Mouse (Mus musculus) gastrocnemius, adult 2 months (tissue): ENCODE results near the gene Fntb. TPM values are rescaled to one million over a fixed set of nuclear protein-coding genes. Genes with fewer than 3 reads are reported as not detected.
A peak's percentile ranks its signal among the peaks of the same experiment; 100 is the strongest.

Experiments
- DNase-seq: peaks from one replicate; pipeline ENCODE4 v3.0.0; 2022
- H3K27ac ChIP-seq: fragments of 200-600 bp; 2 replicates; pipeline ENCODE4 v1.8.1; 2022; ENCODE audit warnings: mild to moderate bottlenecking
- H3K4me3 ChIP-seq: fragments of 200-600 bp; 2 replicates; pipeline ENCODE4 v1.8.1; 2022; ENCODE audit warnings: mild to moderate bottlenecking, moderate library complexity
- CTCF ChIP-seq: fragments of 200-600 bp; IDR thresholded peaks from 2 replicates; pipeline ENCODE4 v1.8.1; 2022; ENCODE audit warnings: antibody characterized with exemption, mild to moderate bottlenecking, moderate library complexity
- intact Hi-C: fragments of 180-260 bp; cut with DNase I; formaldehyde crosslinking; loops from one replicate; pipeline ENCODE4 v1.15.1; 2025
- total RNA-seq, 2 experiments: library from RNA; stranded (reverse); gene quantifications; 2 replicates each; pipeline ENCODE4 v1.2.3; 2021

Gene Fntb
- total RNA-seq, 2 experiments from 2014 or later: 11.2 to 13.3 TPM

DNA sequence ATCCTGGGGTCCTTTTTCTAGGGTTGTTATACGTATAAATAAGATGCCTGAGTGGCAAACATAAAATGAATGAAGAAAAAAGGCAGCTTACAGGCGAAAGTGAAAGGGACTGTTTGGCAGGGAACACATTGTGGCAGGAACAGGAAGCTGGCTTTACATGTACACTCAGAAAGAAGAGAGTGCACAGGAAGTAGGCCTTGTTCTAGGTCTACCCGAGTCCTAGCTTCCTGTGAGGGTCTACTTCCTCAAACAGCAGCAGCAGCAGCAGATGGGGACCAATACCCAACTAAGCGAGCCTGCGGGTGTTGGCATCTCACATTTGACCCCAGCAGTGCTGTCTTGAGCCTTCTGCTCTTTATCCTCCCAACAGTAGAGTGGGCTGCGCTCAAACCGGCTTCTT is 121.4 kb downstream of the Fntb start:
- peak overlapping the region; percentile 73 for H3K27ac ChIP-seq
- intact Hi-C loops: loop anchor here (2.0 kb wide), 1 partner anchor 68 kb away; no protein-coding TSS in a partner anchor
- no peak overlapping the region for H3K4me3 ChIP-seq
- TF ChIP-seq CTCF: no peak
- no peak for DNase-seq

DNA sequence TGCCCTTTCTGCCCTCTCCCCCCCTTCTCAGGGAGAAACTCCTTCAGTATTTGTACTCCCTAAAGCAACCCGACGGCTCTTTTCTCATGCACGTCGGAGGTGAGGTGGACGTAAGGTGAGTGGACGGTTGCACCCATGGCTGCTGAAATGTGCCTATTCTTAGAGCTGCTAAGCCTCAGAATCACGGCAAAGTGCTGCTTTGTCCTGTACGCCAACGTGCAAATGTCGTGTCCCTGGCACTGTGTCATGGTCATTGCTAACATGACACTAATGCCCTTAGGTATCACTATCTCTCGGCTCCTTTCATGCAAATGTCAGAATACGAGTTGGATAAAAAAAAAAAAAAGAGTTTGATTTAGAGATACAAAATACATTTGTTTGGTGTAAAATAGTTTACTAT is 122.6 kb downstream of the Fntb start:
- peak overlapping the region; percentile 73 for H3K27ac ChIP-seq
- H3K4me3 ChIP-seq: no peak overlapping the region
- peak; percentile 71 for DNase-seq
- intact Hi-C loops: loop anchor here (2.0 kb wide), 1 partner anchor 67 kb away; no protein-coding TSS in a partner anchor
- TF ChIP-seq CTCF: no peak

DNA sequence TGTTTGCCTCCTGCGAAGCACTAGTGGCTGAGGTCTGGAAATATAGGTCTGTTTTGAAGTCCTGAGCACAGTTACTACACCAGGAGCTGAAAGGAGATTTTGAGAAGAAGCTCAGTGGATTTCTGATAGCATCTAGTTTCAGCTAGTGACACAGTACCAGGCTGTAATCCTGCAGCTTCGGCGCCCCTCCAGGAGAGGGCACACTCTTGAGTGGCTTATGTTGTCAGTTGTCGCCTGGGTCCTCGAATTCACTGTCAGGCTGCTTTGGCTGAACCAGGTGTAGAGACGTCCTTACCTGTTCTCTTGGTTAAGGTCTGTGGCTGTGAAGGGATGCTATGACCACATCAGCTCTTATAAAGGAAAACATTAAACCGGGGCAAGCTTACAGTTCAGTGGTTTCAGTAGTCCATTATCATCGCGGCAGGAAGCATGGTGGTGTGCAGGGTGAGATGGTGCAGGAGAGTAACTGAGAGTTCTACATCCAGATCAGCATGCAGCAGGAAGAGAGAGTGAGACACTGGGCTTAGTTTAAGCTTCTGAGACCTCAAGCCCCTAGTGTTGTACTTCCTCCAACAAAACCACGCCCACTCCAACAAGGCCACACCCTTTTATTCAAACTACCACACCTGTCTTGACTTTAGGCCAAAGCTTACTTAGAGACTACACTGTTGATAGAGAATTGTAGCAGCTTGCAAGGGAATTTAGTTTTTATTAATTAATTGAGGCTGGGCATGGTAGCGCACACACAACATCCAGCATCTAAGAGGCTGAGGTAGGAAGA is 124.2 kb downstream of the Fntb start:
- H3K27ac ChIP-seq: peak overlapping the region; percentile 16
- TF ChIP-seq CTCF: peak; percentile 28; the same call in 1 of the 2 replicates
- intact Hi-C loops: no loop called here
- H3K4me3 ChIP-seq: no peak overlapping the region
- DNase-seq: no peak

DNA sequence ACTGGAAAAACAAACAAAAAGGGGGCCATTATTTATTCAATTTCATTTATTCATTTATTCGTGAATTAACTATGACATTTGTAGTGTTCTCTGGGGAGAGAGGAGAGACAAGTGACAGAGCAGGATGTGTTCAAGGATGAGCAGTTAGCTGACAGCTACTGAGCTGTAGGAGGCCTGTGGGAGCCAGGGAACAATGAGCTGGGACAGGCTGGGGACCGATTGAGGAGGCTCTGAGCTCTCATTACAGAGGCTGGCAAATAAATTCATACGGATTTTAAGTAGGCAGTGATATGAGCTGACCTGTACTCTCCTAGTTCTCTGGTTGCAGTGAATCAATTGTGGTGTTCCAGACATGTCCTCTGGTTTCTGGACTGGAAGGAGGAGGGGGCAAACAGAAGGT is 125.8 kb downstream of the Fntb start:
- intact Hi-C loops: no loop called here
- no peak for DNase-seq
- no peak for TF ChIP-seq CTCF
- Histone ChIP-seq H3K27ac (peak overlapping the region; percentile 50), H3K4me3 (no peak overlapping the region)

DNA sequence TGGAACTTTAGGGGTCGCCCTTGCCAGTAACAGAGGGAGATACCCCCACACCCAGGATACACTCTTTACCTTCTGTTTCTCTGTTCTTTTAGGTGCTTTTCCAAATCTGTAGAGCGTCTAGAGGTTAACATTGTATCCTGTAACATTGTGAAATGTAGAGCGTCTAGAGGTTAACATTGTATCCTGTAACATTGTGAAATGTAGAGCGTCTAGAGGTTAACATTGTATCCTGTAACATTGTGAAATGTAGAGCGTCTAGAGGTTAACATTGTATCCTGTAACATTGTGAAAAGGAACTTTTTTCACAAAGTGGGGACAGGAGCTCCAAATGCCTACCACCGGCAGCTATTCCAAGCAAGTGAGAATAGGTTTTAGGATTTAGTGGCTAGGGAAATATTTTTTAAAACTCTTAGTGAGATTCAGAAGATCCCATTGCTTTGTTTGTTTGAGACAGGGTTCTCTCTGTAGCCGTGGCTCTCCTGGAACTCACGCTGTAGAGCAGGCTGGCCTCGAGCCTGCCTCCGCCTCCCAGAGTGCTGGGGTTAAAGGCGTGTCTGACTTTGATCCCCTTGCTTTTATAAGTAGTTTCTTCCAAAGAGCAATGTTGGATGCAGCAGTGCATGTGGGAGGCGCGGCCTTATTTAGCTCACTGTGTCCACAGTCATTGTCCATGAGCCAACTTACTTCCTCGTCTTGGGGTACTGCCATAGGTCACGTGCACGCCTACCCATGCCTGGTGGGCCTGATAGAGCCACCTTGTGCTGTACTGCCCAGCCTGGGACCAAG is 127.7 kb downstream of the Fntb start:
- intact Hi-C loops: no loop called here

DNA sequence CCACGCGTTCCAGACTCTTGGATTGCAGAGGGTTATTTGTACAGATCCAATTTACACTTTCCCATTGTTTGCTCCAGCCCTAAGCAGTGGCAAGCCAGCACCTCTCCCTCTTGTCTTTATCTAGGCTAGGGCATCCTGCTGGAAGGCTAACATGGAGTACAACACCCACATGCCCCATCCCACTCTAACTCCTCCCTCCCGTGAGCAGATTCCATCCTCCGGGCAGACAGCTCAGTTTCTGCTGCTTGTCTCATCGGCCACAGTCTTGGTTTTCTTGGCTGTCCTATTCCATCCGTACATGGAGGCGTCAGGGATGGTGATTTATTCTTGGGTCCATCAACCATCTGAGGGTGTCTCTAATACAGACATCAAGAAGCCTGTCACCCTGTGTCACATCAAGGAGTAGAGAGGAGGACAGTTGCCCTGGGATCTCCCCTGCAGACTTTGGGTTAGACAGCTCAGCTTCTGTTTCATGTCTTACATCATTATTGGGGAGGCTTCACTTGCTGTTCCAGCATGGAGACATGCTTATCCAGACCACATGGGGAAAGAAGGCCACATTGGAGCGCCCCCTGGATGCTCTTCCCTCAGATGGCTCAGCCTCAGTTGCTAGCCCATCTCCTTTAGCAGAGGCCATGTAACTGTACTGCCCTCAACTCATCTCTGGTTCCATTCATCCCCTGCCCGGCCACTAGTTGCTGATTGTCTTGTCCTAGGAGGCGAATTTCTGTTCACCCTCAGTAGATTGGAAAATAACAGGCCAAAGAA is 129.6 kb downstream of the Fntb start:
- Histone ChIP-seq H3K27ac (peak overlapping the region; percentile 75), H3K4me3 (no peak overlapping the region)
- no peak for DNase-seq
- no peak for TF ChIP-seq CTCF
- intact Hi-C loops: no loop called here

More for the DNA sequence above, 127.7 kb downstream of the Fntb start:
- no peak for DNase-seq
- Histone ChIP-seq H3K4me3 (no peak overlapping the region), H3K27ac (peak overlapping the region; percentile 28; the same call in 1 of the 2 replicates)
- TF ChIP-seq CTCF: no peak

DNA sequence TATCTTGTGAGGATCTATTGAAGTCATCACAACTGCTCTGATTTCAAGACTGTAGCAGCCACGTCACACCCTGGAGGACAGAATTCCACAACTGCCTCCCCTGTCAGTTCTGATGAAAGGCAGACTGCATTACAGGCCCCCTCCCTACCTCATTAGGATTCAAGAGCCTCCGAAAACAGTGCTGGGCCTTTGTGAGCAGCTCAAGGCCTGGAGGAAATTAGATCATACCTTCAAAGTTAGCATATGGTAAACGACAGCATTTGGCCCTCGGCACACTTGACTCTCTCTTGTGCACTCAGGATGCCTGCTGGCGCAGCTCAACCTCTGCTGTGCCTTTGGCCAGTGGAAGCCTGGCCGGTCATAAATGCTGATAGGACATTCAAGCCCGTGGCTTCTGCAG is 130.4 kb downstream of the Fntb start:
- no peak for TF ChIP-seq CTCF
- Histone ChIP-seq H3K27ac (peak overlapping the region; percentile 75), H3K4me3 (no peak overlapping the region)
- intact Hi-C loops: no loop called here
- DNase-seq: no peak

DNA sequence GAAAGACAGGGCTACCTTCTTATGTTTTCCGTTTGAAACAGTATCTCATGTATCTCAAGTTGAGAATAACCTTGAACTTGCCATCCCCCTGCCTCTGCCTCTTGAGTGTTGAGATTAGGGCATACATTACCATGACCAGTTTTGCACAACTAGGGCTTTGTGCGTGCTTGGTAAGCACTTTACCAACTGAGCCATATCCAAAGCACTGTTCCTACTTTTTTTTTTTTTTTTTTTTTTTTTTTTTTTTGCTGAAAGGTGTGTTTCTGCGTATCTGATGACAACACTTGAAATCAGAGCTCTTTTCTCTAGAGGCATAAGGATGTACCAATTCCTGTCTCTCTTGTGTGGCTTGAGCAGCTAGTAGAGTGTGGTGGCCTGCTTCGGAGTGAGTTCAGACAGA is 131.2 kb downstream of the Fntb start:
- no peak for TF ChIP-seq CTCF
- Histone ChIP-seq H3K27ac (peak overlapping the region; percentile 75), H3K4me3 (no peak overlapping the region)
- DNase-seq: no peak
- intact Hi-C loops: no loop called here

DNA sequence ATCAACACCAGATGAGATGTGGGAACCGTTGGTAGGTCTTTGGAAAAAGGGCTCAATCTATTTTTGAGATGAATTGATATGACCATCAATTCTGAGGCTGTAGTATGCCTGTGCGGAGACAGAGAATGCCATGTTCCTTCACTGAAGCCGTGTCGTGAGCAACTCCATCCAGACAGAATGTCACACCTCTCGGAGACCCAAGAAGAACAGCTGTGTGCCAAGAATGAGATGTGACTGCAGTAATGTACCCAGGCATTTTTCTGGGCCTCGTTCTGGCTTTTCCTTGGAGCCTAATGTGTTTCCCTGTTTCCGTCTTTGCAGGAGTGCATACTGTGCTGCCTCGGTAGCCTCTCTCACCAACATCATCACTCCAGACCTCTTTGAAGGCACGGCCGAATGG is 131.6 kb downstream of the Fntb start:
- peak; percentile 51 for DNase-seq

DNA sequence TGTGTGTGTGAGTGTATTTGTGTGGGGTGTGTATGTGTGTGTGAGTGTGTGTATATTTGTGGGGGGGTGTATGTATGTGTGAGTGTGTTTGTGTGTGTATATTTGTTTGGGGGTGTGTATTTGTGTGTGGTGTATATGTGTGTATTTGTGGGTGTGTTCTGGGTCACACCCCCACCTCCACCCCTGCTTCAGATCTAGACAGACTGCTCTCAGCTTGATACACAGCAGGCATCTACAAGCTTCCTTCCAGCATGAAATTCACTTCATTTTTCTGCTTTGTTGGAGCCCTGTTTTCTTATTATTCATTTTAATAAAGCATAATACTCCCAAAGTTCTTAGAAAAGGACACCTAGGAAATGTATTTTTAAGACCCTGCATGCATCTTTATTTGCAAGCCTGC is 132.8 kb downstream of the Fntb start:
- peak overlapping the region; percentile 88 for H3K27ac ChIP-seq
- intact Hi-C loops: no loop called here
- TF ChIP-seq CTCF: no peak
- DNase-seq: no peak
- no peak overlapping the region for H3K4me3 ChIP-seq

More for the DNA sequence above, 131.6 kb downstream of the Fntb start:
- intact Hi-C loops: no loop called here
- H3K27ac ChIP-seq: peak overlapping the region; percentile 75
- TF ChIP-seq CTCF: no peak
- no peak overlapping the region for H3K4me3 ChIP-seq

DNA sequence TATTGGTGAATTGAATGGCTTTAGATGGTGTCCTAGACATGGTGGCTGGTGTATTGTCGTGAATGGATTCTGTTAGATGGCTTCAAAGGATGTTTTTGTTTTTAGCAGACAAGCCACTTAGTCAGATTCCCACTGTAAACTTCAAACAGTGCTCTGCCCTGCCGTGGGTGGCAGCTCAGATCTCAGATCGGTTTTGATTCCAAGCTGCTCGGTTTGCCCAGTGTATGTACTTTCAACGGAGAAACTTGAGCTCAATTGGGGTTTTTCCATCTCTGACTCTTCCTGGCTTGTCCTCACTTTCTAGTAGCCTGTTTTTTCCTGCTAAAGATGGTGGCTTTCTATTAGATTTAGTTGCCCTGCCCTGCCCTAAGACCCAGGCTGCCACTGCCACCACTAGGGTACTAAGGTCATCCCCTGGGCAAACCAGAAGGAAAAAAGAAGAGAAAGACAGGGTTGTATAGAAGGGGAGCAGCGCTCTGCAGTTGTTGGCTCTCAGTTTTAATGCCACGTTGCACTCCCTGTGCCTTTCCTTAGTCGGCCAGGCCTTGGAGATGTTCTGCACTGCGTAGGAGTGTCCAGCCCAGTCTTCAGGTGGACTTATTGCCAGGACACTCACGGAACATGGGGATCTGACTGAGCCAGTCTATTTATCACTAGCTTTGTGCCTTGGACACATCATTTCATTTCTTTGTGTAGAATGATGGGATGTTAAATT is 134.0 kb downstream of the Fntb start:
- no peak for TF ChIP-seq CTCF
- intact Hi-C loops: no loop called here
- DNase-seq: peak; percentile 60
- Histone ChIP-seq H3K27ac (peak overlapping the region; percentile 88), H3K4me3 (no peak overlapping the region)
